Mouse (Mus musculus): ENCODE measurements around the gene Gsto2.

- TF ChIP-seq CTCF (IDR thresholded peaks at IDR 0.05; ENCODE audit: extremely low read depth, insufficient read depth, insufficient read length, insufficient replicate concordance) (no peak), POLR2A (IDR thresholded peaks at IDR 0.05; ENCODE audit: low read depth, low read length) (no peak)
Measured at GRCm38 (mm10) chr19:47868951-47869350, 3.6 kb downstream of the Gsto2 start.
